Mouse (Mus musculus): ENCODE measurements around the gene Trpv6. TPM values are rescaled to one million over a fixed set of nuclear protein-coding genes. Genes with fewer than 3 reads are reported as not detected.

The Trpv6 gene
- polyA plus RNA-seq (2014; fragmentation: Illumina TruSeq; extraction: RNeasy Lipid Tissue Mini Kit (QIAGEN cat#74804)), result 0.14 TPM

GRCm38 (mm10) chr6:41636178-41636577 is at the start of gene Trpv6:
Gene Trpv6 (minus strand): TSS chr6:41636405.

GRCm38 (mm10) chr6:41684131-41684530 is 47.9 kb upstream of the Trpv6 start, which contains the start of gene Llcfc1:
Gene Llcfc1 (plus strand): TSS chr6:41684431.

GRCm38 (mm10) chr6:41680669-41681068 is 44.5 kb upstream of the Trpv6 start, which contains the start of gene Trpv5:
Gene Trpv5 (minus strand): TSS chr6:41680769.

GRCm38 (mm10) chr6:41605061-41605793 is 31.0 kb downstream of the Trpv6 start, which contains the start of gene Ephb6:
Gene Ephb6 (plus strand): TSS chr6:41605482.

Other genes with a start within 250 kb of the Trpv6 start
- gene Gm5771, start 244.0 kb downstream of the Trpv6 start, polyA plus RNA-seq (2014; fragmentation: Illumina TruSeq; extraction: RNeasy Lipid Tissue Mini Kit (QIAGEN cat#74804)), result not detected
- gene Gm10334, start 190.3 kb downstream of the Trpv6 start, polyA plus RNA-seq (2014; fragmentation: Illumina TruSeq; extraction: RNeasy Lipid Tissue Mini Kit (QIAGEN cat#74804)), result not detected
- not detected for gene Prss1, start 177.5 kb downstream of the Trpv6 start, polyA plus RNA-seq (2014; fragmentation: Illumina TruSeq; extraction: RNeasy Lipid Tissue Mini Kit (QIAGEN cat#74804))
- 1.3 TPM for gene Prss2, start 114.6 kb downstream of the Trpv6 start, polyA plus RNA-seq (2014; fragmentation: Illumina TruSeq; extraction: RNeasy Lipid Tissue Mini Kit (QIAGEN cat#74804))
- gene Ephb6, start 30.9 kb downstream of the Trpv6 start, polyA plus RNA-seq (2014; fragmentation: Illumina TruSeq; extraction: RNeasy Lipid Tissue Mini Kit (QIAGEN cat#74804)), result 0.31 TPM
- not detected for gene Trpv5, start 44.4 kb upstream of the Trpv6 start, polyA plus RNA-seq (2014; fragmentation: Illumina TruSeq; extraction: RNeasy Lipid Tissue Mini Kit (QIAGEN cat#74804))
- not detected for gene Llcfc1, start 48.0 kb upstream of the Trpv6 start, polyA plus RNA-seq (2014; fragmentation: Illumina TruSeq; extraction: RNeasy Lipid Tissue Mini Kit (QIAGEN cat#74804))
- not detected for gene Kel, start 67.9 kb upstream of the Trpv6 start, polyA plus RNA-seq (2014; fragmentation: Illumina TruSeq; extraction: RNeasy Lipid Tissue Mini Kit (QIAGEN cat#74804))
- gene Olfr459, start 138.8 kb upstream of the Trpv6 start, polyA plus RNA-seq (2014; fragmentation: Illumina TruSeq; extraction: RNeasy Lipid Tissue Mini Kit (QIAGEN cat#74804)), result not detected
- not detected for gene Pip, start 211.1 kb upstream of the Trpv6 start, polyA plus RNA-seq (2014; fragmentation: Illumina TruSeq; extraction: RNeasy Lipid Tissue Mini Kit (QIAGEN cat#74804))
- not detected for gene Sval2, start 216.6 kb upstream of the Trpv6 start, polyA plus RNA-seq (2014; fragmentation: Illumina TruSeq; extraction: RNeasy Lipid Tissue Mini Kit (QIAGEN cat#74804))

Data from ovary, adult 10 weeks (tissue).